Mouse (Mus musculus) embryo, embryonic 11.5 days (tissue): ENCODE measurements around the gene Dram1.
A peak's percentile ranks its signal among the peaks of the same experiment; 100 is the strongest.

ENCODE experiments used
- DNase-seq: peaks from one replicate; pipeline ENCODE4 v3.0.0-alpha.2; 2012; ENCODE audit warnings: low read depth, low spot score

Gene Dram1

DNA sequence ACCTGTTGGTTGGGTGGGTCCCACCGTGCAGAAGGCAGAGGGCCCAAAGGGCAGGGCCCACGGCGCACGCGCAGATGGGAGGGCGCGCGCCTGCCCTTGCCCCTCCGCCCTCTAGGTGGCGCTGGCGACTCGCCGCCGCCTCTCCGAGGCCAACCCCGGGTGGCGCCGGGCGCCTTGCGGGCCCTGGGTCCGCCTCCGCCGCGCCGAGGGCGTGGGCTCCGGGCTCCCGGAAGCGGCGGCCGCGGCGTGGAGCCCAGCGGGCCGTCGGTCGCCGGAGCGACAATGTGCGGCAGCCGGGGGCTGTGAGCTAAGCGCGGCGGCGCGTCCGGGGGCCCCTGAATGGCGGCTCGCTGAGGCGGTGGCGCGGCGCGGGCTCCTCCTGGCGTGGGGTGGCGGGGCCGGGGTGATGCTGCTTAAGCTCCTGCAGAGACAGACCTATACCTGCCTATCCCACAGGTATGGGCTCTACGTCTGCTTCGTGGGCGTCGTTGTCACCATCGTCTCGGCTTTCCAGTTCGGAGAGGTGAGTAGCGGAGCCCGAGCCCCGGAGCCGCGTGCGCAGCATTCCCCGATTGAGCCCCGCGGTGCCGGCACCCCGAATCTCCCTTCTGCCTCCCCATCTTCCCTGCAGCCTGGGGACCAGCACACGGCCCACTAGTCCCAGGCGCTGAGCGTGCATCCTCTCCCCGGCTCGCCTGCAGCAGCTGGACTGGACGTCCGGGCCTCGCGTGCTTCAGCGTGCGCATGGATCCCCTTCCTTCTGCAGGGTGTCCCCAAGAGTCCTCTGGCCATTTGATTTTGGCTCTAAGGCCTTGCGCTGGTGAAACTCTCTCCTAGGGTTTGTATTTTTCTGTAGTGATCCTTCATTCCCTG is at the start of gene Dram1, which contains the start of gene Gnptab:
TSS of gene Dram1 (minus strand) at position 68 of the 873 bp plus-strand sequence.
TSS of gene Gnptab (plus strand) at position 120 of the 873 bp plus-strand sequence.
- DNase-seq: peak; percentile 68

DNA sequence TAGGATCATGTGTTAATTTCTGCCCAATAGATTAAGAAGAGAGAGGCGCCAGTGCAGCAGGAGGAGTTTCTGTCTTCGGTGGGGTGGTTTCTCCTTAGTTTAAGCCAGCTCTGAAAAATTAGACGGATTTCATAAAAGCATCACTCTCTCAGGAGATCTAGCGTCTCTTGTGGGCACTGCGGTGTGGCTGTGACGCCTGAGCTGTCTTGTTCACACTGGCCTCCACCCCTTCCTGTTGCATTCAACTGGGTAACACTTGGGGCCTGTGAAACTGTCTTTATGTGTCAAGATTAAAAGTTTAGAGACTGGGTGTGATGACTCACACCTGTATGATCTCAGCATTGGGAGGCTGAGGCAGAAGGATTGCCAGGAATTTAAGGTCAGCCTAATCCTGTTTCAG is 49.1 kb upstream of the Dram1 start:
- no peak for DNase-seq

DNA sequence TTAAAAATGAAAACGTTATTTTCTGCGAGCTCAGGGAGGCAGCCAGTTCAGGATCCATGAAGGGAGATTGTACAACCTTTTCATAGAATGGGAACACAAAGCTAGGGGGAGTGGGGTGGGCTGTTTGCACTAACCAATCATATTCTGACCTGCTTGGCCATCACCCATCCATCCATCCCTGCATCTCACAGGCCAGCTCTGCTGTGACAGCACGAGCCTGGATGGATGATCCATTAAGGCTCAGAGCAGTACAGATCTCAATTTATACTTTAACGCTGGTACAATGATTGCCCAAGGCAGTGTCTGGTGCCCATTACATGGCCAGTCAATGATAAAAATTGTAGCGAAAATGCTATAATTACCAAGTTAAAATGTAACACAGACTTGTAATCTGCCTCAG is 48.0 kb upstream of the Dram1 start:
- DNase-seq: no peak

DNA sequence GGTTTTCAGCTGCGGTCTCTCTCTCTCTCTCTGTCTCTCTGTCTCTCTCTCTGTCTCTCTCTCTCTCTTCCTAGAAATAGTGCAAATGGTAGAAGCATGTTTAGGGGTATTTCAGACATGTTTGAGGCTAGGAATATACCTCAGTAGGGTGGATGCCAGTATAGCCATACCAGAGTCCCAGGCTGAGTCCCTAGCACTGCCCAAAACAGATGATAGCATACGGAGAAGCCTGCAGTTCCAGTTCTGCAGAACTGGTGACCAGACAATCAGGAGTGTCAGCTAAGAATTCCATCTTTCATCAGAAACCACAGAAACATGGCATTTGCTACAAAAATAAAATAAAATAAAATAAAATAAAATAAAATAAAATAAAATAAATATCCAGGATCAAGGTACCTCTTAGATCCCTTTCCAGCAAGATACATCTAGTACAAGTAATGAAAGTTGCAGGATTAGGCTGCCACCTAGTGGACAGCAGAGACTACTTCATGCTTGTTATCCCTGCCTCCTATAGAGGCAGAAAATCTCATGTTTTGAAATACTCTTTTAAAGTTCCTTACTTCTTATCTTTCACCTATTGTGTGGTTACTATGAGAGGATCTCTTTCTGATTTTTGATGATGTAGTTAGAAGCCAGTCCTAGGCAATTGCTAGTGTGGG is 47.4 kb upstream of the Dram1 start:
- DNase-seq: peak; percentile 55

DNA sequence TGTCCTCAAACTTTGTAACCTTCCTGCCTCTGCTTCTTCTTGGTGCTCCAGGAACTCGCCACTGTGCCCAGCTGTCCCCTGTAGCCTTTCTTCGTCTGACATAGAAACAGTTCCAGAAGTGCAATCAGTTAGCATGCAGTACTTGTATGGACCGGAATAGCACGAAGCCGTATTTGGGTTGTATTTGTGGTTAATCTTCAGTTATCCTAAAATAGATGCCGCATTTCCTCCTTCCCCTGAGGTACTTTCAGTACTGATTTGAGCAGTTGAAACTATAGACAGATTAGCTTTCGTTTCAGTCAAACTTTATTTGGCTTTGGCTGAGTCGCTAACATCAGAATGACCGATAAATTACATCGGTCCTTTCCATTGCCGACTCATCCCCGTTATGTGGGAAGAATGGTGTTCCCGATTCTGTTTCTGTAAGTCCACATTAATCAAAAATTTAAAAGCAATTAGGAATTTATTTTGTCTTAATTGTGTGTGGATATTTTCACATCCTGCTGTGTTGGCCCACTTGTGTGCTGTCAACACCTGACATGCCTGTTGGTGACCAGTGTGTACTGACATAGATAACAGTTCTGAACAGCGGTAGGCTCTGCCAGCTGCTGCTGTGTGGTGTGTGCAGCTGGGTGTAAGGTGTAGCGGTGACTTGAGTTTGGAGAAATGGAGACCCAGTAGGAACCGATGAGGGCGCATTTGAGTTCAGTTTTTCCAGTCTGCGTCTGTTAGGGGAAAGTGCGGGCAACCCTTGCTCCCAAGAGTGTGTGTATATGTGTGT is 42.0 kb upstream of the Dram1 start:
- no peak for DNase-seq

DNA sequence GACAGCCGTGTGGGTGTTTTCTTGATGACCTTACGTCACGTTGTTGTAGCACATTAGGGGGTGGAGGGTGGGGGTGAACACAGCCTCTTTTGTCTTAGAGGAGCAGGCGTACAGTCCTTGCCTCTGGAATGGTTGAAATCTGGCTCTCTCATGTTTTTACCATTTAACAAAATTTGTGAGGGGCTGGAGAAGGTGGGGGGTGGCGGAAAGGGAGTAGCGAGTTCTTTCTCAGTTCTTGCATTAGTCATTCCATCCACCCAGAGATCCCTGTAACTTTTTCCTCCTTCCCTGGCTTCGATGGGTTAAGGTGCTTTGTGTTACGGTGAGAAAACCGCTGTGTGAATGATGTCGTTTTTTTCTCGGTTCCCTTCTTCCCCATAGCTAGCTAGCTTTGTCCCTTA is 41.3 kb upstream of the Dram1 start:
- no peak for DNase-seq

DNA sequence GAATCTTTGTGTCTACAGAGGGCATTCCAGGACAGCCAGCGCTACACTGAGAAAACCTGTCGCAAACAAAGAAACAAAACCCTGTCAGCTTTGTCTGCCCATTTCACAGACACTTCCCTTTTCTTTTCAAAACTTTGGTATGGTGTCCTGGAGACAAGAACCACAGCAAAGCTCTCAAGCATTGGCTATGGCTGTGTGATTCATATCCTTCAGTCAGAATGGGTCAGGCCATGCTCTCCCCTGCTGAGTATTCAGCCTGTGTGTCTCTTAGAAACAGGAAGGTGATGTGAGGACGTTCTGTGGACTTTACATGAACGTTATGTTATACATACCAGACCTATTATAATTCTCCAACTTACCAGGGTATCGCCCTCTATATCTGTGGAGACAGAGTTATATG is 38.8 kb upstream of the Dram1 start:
- no peak for DNase-seq

DNA sequence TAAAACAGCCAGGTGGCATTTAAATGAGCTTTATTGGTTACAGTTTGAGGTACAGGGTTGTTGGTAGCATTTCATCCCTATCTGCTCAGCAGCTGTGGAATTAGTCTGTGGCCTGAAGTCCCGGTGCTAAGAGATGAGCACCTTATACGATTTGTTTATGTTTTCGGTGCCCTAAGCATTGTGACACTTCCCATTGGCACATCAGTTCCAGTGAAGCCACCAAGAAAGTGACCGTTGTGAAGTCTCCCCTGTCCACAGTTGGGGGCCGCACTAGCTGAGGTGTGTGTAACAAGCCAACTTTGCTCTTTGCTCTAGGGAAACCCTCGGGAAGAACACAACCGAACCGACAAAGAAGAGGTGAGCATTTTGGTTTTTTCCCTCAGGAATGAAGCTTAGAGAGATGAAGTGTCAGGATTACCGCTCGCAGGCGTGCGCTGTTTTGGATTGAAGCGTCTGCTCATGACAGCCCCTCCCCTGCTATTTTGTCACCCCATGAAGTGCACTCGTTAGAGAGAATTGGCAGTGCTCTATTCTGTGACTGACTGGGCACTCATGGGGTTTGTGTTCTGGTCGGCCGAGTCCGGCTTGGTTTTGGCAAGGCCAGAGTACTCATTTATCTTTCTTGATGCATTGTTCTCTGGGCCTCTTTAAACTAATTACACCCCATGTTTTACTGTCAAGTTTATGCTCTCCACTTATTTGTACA is 33.6 kb upstream of the Dram1 start:
- no peak for DNase-seq

DNA sequence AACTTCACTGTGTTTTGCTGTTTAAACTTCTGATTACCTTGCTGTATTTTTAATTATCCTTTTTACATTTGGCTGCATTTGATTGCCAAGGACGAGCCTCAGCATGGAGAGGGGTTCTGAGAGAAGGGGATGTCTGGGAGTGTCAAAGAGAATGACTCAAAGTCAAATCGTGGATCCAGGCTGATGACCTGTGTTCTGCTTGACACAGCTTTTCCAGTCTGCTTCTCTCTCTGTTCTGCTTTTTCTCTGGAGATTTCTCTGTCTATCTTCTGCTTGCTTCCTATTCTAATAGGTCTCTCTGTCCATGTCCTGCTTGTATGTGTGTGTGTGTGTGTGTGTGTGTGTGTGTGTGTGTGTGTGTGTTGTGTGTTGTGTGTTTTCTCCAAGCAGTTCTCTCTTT is 30.9 kb upstream of the Dram1 start:
- no peak for DNase-seq

DNA sequence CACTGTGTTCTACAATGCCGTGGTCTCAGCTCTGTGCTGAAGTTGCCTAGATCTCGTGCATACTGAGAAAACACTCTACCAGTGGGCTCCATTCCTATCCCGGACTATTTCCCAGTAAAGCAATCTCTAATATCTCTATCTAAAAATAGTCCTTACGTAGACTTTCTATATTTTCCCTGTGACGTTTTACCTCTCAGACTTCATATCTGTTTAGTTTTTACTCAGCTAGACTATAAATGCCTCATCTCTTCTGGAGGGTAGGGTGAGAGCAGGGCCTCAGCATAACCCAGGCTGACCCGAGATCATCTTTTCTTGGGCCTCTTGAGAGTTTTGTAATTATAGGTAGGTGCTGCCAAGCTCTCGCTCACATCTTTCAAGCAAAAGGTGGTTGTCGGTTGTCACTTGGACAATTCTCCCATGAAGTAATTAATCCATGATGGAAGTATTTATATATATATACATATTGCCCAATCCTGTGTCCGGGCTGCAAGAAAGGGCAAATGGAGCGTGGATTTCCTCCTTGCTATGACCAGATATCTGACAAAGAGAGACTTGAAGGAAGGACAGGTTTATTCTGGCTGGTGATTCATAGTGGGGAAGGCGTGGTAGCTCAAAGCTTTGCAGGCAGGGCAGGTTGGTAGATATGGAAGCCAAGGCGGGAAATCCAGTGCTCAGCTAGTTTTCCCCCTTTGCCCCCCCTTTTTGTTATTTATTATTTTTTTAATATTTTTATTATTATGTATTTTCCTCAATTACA is 29.2 kb upstream of the Dram1 start:
- no peak for DNase-seq

DNA sequence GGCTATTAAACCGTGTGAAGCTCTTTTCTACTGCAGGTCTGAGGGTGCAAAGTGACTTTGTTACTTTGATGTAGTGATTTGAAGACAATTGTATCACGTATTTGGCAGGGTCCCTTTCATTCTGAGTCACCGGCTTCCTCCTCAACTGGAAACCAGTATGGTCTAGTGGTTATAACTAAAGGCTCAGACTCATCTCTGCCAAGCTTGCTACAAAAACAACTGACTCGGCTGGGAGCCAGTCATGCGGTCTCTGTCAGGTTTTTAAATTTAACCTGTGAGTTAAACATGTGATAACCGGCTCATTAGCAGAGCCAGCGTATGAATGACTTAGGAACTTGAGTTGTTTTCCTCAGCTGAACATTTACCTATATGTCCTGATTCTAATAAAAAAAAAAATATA is 26.9 kb upstream of the Dram1 start:
- no peak for DNase-seq

DNA sequence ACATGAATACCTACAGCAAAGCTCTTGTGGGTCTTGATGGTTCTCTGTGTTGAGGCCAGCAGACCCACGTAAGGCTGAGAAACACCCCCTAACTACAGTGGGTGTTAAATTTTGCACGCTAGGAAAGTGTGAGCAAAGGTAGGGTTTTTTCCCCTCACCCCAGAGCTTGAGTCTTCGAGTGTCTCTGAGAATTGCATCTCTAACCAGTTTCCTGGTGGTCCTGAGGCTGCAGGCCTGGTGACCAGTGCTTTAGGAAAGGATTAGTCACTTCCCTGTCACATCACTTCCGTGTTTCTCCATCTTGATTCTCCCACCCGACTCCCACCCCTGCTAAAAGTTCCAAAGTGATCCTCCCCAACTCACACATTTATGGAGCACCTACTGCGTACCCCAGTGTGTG is 25.3 kb upstream of the Dram1 start:
- no peak for DNase-seq

DNA sequence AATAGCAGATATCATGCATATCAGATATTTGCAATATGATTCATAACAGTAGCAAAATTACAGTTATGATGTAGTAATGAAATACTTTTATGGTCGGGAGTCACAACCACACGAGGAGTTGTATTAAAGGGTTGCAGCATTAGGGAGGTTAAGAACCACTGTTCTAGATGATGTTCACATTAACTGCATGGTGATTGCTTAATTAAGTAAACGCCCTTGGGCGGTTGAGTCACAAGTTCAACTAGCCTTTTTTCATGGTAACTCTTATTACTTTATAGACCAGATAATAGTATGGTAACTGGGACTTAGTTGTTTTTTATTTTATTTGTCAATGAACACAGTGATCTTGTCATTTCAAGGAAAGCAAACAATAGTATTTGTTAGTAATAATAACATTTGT is 24.1 kb upstream of the Dram1 start:
- DNase-seq: no peak

DNA sequence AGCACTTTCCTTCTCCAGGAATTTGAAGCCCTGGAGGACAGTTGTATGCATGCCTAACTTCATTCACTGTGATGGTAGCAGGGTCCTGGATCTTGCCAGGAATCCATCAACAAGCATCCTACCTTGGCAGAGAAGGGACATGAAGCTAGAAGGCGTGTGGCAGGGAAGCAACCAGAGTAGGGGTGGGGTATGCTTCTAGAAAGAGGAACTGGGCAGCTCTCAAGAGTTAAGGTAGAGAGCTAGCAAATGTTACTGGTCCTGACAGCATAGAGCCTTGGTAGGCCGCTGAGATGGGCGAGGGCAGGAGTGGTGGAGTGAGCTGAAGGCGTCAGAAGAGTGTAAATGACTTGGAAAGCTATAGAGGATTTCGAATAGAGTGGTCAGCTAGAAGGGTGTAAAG is 20.4 kb upstream of the Dram1 start:
- DNase-seq: no peak

DNA sequence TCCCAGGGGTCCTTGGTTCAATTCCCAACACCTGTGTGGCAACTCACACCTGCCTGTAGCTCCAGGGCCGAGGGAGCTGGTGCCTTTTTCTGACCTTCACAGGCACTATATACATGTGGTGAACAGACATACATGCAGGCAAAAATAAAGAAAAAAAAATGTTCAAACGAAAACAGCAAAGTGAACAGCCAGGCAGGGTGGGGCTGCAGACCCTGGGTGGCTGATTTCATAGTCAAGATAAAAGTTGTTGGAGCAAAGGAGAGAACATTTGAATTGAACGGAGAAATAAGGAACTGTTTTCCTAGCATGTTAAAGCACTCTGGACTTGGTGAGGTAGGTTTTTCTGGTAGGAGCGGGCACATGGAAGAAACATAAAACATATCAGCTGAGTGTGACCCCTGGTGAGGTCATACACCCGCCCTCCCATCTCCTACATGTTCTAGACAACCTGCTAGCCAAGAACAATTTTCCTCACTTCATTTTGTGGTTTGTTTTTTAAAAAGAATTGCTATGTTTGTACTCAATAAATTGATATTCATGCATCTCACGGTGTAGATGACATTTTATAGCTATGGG is 19.9 kb upstream of the Dram1 start:
- no peak for DNase-seq

DNA sequence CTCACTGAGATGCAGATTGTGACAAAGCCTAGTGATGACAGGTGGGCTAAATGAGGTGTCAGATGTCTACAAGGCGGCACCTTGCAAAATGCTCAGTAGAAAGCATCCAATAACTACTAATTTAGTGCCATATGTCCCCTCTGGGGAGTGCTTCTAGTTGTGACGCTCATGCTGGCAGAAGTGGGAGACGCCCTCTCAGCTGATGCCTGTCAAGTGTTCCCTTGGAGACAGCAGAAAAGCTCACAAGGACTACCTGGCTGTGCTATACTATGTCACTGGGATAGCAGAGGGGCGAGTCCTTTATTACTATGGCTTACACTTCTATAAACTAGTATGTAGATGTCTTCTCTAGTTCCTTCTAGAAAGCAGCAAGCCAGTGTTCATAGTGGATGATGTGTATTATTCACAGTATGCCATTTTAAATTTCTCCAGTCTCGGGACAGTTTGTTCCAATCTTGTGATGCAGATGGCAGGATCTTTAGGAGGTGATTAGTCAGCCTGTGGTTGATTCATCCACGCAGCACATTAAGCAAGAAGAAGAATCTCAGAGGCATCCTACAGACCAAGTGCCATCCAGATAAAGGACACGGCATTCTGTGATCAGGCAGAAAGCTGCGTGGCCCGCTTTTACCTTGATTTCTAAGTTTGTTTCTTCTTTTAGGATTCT is 13.4 kb upstream of the Dram1 start:
- DNase-seq: no peak

DNA sequence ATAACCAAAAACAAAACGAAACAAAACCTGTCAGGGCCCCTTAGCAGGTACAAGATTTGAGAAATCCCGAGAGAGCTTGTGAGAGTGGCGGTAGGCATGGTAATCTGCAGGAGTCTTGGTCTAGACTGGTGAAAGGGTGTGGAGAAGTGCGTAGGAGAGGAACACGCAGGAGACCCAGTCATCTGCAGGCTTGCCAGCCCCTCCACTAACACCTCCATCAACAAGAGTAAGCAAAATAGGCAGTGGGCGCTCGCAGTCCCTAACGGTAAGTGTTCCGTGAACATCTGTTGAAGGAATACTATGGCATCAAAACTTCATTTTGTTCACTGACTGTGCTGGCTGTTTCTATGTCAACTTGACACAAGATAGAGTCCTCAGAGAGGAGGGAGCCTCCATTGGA is 12.6 kb upstream of the Dram1 start:
- DNase-seq: no peak

DNA sequence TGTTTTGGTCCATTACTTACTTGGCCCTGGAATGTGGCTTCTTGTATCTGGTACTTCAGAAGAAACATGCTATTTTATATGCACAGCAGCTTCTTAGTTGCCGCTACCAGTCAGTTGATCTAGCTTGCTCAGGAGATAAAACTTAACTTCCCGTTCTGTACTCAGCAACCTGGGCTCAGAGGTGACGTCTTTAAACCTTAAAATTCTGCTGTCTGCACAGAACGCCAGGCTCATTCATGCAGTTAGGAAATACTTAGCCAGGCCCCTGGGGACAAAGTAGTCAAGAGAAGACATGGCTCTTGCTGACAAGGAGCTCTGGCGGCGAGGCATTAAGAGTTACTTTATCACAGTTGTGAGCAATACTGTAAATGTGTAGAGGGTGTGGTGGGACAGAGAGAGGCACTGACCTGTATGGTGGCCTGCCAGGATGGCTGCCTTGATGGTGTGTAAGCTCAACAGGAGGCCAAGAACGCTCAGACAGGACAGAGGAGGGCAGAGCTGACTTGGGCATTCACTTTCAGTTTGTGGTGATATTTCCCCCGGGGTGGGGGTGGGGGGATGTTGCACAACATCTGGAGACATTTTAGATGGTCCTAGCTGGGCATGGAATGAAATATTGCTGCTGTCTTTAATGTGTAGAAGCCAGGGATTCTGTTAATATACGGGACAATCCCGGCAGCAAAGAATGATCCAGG is 11.4 kb upstream of the Dram1 start:
- no peak for DNase-seq

DNA sequence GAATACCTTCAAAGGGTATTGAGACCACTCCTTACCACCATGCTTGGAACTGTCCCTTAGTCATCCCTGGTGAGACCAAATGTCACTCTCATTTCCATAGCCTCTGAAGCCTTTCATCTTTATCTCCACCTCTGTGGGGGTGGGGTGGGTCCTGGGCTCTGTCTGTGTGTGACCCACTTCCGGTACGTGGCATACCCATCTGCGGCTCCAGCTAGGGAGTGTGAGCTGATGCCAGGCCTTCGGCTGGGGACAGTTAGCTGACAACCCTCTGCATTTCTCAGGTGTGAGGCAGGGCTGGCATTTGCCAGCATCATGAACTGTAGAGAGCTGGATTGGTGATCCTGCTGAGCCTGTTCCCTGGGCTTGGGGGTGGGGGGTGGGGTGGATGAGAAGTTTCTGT is 10.7 kb upstream of the Dram1 start:
- DNase-seq: no peak

DNA sequence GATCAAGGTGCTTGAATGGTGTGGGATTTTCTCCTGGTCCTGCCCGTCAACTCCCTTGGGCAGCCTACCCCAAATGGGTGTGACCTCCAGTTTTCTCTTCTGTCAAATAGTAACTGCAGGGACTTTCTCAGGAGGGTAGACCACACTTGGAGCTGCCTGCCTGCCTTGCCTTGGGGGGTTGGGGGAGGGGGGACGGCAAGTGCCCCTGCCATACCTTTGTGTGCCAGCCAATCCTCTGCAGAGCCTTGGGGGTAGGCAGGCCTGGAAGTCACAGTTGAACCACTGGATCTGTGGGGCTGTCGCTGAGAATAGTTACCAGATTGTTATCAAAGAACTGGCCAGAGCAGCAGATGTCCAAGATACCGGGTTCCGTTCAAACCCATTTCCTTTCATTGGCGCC is 7.4 kb upstream of the Dram1 start:
- DNase-seq: no peak
